Mouse (Mus musculus) bone marrow macrophage, adult 2 months (primary cell): ENCODE data around the gene Met.

Source experiments
- CTCF ChIP-seq: IDR thresholded peaks from 2 replicates; pipeline ENCODE4 v1.5.1; 2012; ENCODE audit warnings: low read depth, mild to moderate bottlenecking, low read length, moderate library complexity
- POLR2A ChIP-seq: IDR thresholded peaks from 2 replicates; pipeline ENCODE4 v1.6.1; 2012; ENCODE audit warnings: mild to moderate bottlenecking, low read depth, low read length, borderline replicate concordance

- no peak for TF ChIP-seq CTCF
- no peak for TF ChIP-seq POLR2A
Observed at GRCm38 (mm10) chr6:17455116-17455515, 8.5 kb upstream of the Met start.
